Mouse (Mus musculus): ENCODE results near the gene Ganc. TPM values are rescaled to one million over a fixed set of nuclear protein-coding genes. Genes with fewer than 3 reads are reported as not detected.

Gene Ganc
- polyA plus RNA-seq, 1 experiment = 11.1 TPM

- H3K4me1 ChIP-seq (ENCODE audit: control insufficient read depth, insufficient read depth, low read length) = no peaks in the 10 kb centered on the region
- H3K27ac ChIP-seq (ENCODE audit: insufficient read depth, low read length) = no peak overlapping the region
- H3K4me3 ChIP-seq (ENCODE audit: insufficient read depth, low read length) = no peak overlapping the region
- no peak for TF ChIP-seq POLR2A (IDR thresholded peaks at IDR 0.05; ENCODE audit: low read depth, low read length)
- no peak for TF ChIP-seq CTCF (IDR thresholded peaks at IDR 0.05; ENCODE audit: borderline replicate concordance, insufficient read depth, low read length)
Measured at GRCm38 (mm10) chr2:120397951-120398350, 5.7 kb upstream of the Ganc start.

- H3K27ac ChIP-seq (ENCODE audit: insufficient read depth, low read length) = no peak overlapping the region
- TF ChIP-seq POLR2A (IDR thresholded peaks at IDR 0.05; ENCODE audit: low read depth, low read length) = no peak
- TF ChIP-seq CTCF (IDR thresholded peaks at IDR 0.05; ENCODE audit: borderline replicate concordance, insufficient read depth, low read length) = no peak
- H3K4me3 ChIP-seq (ENCODE audit: insufficient read depth, low read length) = peak overlapping the region; percentile 28
- H3K4me1 ChIP-seq (ENCODE audit: control insufficient read depth, insufficient read depth, low read length) = no peaks in the 10 kb centered on the region
Measured at GRCm38 (mm10) chr2:120402813-120403212, 883 bp upstream of the Ganc start.

- peak; percentile 91 for TF ChIP-seq POLR2A (IDR thresholded peaks at IDR 0.05; ENCODE audit: low read depth, low read length)
- no peak for TF ChIP-seq CTCF (IDR thresholded peaks at IDR 0.05; ENCODE audit: borderline replicate concordance, insufficient read depth, low read length)
- Histone ChIP-seq H3K27ac (ENCODE audit: insufficient read depth, low read length) (peak within 1 kb of the TSS; percentile 80), H3K4me3 (ENCODE audit: insufficient read depth, low read length) (peak within 1 kb of the TSS; percentile 94), H3K4me1 (ENCODE audit: control insufficient read depth, insufficient read depth, low read length) (no peaks in the 10 kb centered on the region)
Measured at GRCm38 (mm10) chr2:120403986-120404822, 508 bp downstream of the Ganc start, which contains the start of gene Tmem87a. Tmem87a (minus strand) TSS chr2:120404113.

GRCm38 (mm10) chr2:120404823-120405765 is 1.4 kb downstream of the Ganc start:
- peak overlapping the region; percentile 80 for H3K27ac ChIP-seq (ENCODE audit: insufficient read depth, low read length)
- peak overlapping the region; percentile 55 for H3K4me3 ChIP-seq (ENCODE audit: insufficient read depth, low read length)
- no peaks in the 10 kb centered on the region for H3K4me1 ChIP-seq (ENCODE audit: control insufficient read depth, insufficient read depth, low read length)
- TF ChIP-seq CTCF (IDR thresholded peaks at IDR 0.05; ENCODE audit: borderline replicate concordance, insufficient read depth, low read length) (no peak), POLR2A (IDR thresholded peaks at IDR 0.05; ENCODE audit: low read depth, low read length) (no peak)

GRCm38 (mm10) chr2:120411096-120411628 is 7.5 kb downstream of the Ganc start:
- Histone ChIP-seq H3K4me1 (ENCODE audit: control insufficient read depth, insufficient read depth, low read length) (no peaks in the 10 kb centered on the region), H3K27ac (ENCODE audit: insufficient read depth, low read length) (no peak overlapping the region), H3K4me3 (ENCODE audit: insufficient read depth, low read length) (no peak overlapping the region)
- TF ChIP-seq POLR2A (IDR thresholded peaks at IDR 0.05; ENCODE audit: low read depth, low read length) = no peak
- TF ChIP-seq CTCF (IDR thresholded peaks at IDR 0.05; ENCODE audit: borderline replicate concordance, insufficient read depth, low read length) = no peak

- no peaks in the 10 kb centered on the region for H3K4me1 ChIP-seq (ENCODE audit: control insufficient read depth, insufficient read depth, low read length)
- TF ChIP-seq CTCF (IDR thresholded peaks at IDR 0.05; ENCODE audit: borderline replicate concordance, insufficient read depth, low read length) = no peak
- no peak for TF ChIP-seq POLR2A (IDR thresholded peaks at IDR 0.05; ENCODE audit: low read depth, low read length)
- H3K4me3 ChIP-seq (ENCODE audit: insufficient read depth, low read length) = no peak overlapping the region
- no peak overlapping the region for H3K27ac ChIP-seq (ENCODE audit: insufficient read depth, low read length)
Measured at GRCm38 (mm10) chr2:120414113-120414512, 10.4 kb downstream of the Ganc start.

- TF ChIP-seq POLR2A (IDR thresholded peaks at IDR 0.05; ENCODE audit: low read depth, low read length) = no peak
- Histone ChIP-seq H3K4me3 (ENCODE audit: insufficient read depth, low read length) (no peak overlapping the region), H3K4me1 (ENCODE audit: control insufficient read depth, insufficient read depth, low read length) (no peaks in the 10 kb centered on the region), H3K27ac (ENCODE audit: insufficient read depth, low read length) (no peak overlapping the region)
Measured at GRCm38 (mm10) chr2:120414738-120415414, 11.2 kb downstream of the Ganc start.

- Histone ChIP-seq H3K27ac (ENCODE audit: insufficient read depth, low read length) (no peak overlapping the region), H3K4me1 (ENCODE audit: control insufficient read depth, insufficient read depth, low read length) (no peaks in the 10 kb centered on the region), H3K4me3 (ENCODE audit: insufficient read depth, low read length) (no peak overlapping the region)
- no peak for TF ChIP-seq CTCF (IDR thresholded peaks at IDR 0.05; ENCODE audit: borderline replicate concordance, insufficient read depth, low read length)
- TF ChIP-seq POLR2A (IDR thresholded peaks at IDR 0.05; ENCODE audit: low read depth, low read length) = no peak
Measured at GRCm38 (mm10) chr2:120424386-120424785, 20.7 kb downstream of the Ganc start.

- Histone ChIP-seq H3K4me3 (ENCODE audit: insufficient read depth, low read length) (no peak overlapping the region), H3K4me1 (ENCODE audit: control insufficient read depth, insufficient read depth, low read length) (no peaks in the 10 kb centered on the region), H3K27ac (ENCODE audit: insufficient read depth, low read length) (no peak overlapping the region)
- TF ChIP-seq POLR2A (IDR thresholded peaks at IDR 0.05; ENCODE audit: low read depth, low read length) = no peak
- no peak for TF ChIP-seq CTCF (IDR thresholded peaks at IDR 0.05; ENCODE audit: borderline replicate concordance, insufficient read depth, low read length)
Measured at GRCm38 (mm10) chr2:120444486-120444885, 40.8 kb downstream of the Ganc start.
